Comparison of ENCODE assay signal across 8 mouse cellular contexts in genomic region chr9:120571593-120572385, GRCm38 (mm10). TPM values are rescaled to one million over a fixed set of nuclear protein-coding genes. Genes with fewer than 3 reads are reported as not detected.
A peak's percentile ranks its signal among the peaks of the same experiment; 100 is the strongest.
DNase-seq lines count a peak whose midpoint lies in the region; ATAC-seq and TF ChIP-seq lines count a peak whose summit lies in the region.

No protein-coding gene starts in this region.

- no peak for TF ChIP-seq CTCF in olfactory bulb, adult 2 months (IDR thresholded peaks at IDR 0.05; ENCODE audit: insufficient read depth, low read depth, low read length)

- no peaks in the 10 kb centered on the region for H3K9me3 ChIP-seq in lung, embryonic 16.5 days (ENCODE audit: control insufficient read depth, low read length)
- no peaks in the 10 kb centered on the region for H3K9me3 ChIP-seq in limb, embryonic 10.5 days (replicated peaks)

- H3K27me3 ChIP-seq in lung, embryonic 16.5 days (ENCODE audit: control insufficient read depth, insufficient read depth, low read depth, low read length) = no peaks in the 10 kb centered on the region
- H3K27me3 ChIP-seq in limb, embryonic 10.5 days (ENCODE audit: low read depth, poor library complexity, severe bottlenecking) = no peaks in the 10 kb centered on the region

- H3K4me2 ChIP-seq in lung, embryonic 16.5 days (ENCODE audit: low read depth, low read length) = peak overlapping the region; percentile 94

- peak overlapping the region; percentile 91 for H3K9ac ChIP-seq in lung, embryonic 16.5 days (ENCODE audit: low read length)

- H3K27ac ChIP-seq in lung, embryonic 16.5 days (ENCODE audit: low read length) = peak overlapping the region; percentile 75
- peak overlapping the region; percentile 98 for H3K27ac ChIP-seq in limb, embryonic 10.5 days
- H3K27ac ChIP-seq in olfactory bulb, adult 2 months (ENCODE audit: insufficient read depth, low read depth, low read length) = peak overlapping the region; percentile 69; the same call in 1 of the 2 replicates

- peak; percentile 80 for ATAC-seq in lung, embryonic 16.5 days (ENCODE audit: low read depth)
- peak; percentile 31; the same call in 1 of the 2 replicates for ATAC-seq in erythroblast, adult 5-6 weeks (replicated peaks; ENCODE audit: low FRiP score, poor library complexity, severe bottlenecking)

- TF ChIP-seq POLR2A in olfactory bulb, adult 2 months (IDR thresholded peaks at IDR 0.05; ENCODE audit: insufficient read depth, low read depth, low read length) = no peak

- under 1% methylated on average over 48 of the region's 53 CpGs for WGBS in lung, embryonic 16.5 days
- WGBS in limb, embryonic 10.5 days = 1% methylated on average over 53 of the region's 53 CpGs
- under 1% methylated on average over 53 of the region's 53 CpGs for WGBS in olfactory bulb, adult 2 months

- H3K36me3 ChIP-seq in lung, embryonic 16.5 days (ENCODE audit: control insufficient read depth, insufficient read depth, low read length) = peaks cover 27% of the 10 kb centered on the region
- H3K36me3 ChIP-seq in limb, embryonic 10.5 days = peaks cover 44% of the 10 kb centered on the region

- no peak for DNase-seq in lung, postnatal 25 days (ENCODE audit: low spot score)
- no peak for DNase-seq in limb, embryonic 10.5 days (ENCODE audit: low spot score)
- DNase-seq in layer of hippocampus, adult 8-10 months (ENCODE audit: low spot score in 2 of 2) = no peak
- DNase-seq in gastrocnemius, postnatal 36 days = no peak
- no peak for DNase-seq in gastrocnemius, adult 8-10 months (ENCODE audit: low spot score in 2 of 2)

- H3K4me3 ChIP-seq in lung, embryonic 16.5 days (ENCODE audit: low read length) = peak overlapping the region; percentile 68
- H3K4me3 ChIP-seq in limb, embryonic 10.5 days = peak overlapping the region; percentile 98
- peak overlapping the region; percentile 82 for H3K4me3 ChIP-seq in olfactory bulb, adult 2 months (ENCODE audit: insufficient read depth, low read depth, low read length)

- intact Hi-C loops in gastrocnemius, postnatal 36 days (cut with DNase I) = loop anchor here (10.0 kb wide), 1 partner anchor 437 kb away; no protein-coding TSS in a partner anchor

- peaks cover 14% of the 10 kb centered on the region for H3K4me1 ChIP-seq in lung, embryonic 16.5 days (replicated peaks; ENCODE audit: control insufficient read depth, insufficient read depth, low read length)
- peaks cover 19% of the 10 kb centered on the region for H3K4me1 ChIP-seq in limb, embryonic 10.5 days
- peaks cover 2% of the 10 kb centered on the region; the same call in 1 of the 2 replicates for H3K4me1 ChIP-seq in olfactory bulb, adult 2 months (ENCODE audit: control insufficient read depth, insufficient read depth, low read length)

RNA-seq across cellular contexts. Expression of gene Rpl14, which starts 0.5 kb away (rescaled TPM):
- 767 and 782 TPM in 2 replicates for polyA plus RNA-seq in lung, embryonic 16.5 days (2015; fragmentation: Nextera tagmentation; extraction: Ambion mirVana)
- 365 and 373 TPM in 2 replicates for total RNA-seq in erythroblast, adult 5-6 weeks (2015; ENCODE audit: low replicate concordance)
- total RNA-seq in erythroblast, adult 5-6 weeks (2017; ENCODE audit: low replicate concordance) = 312 and 351 TPM in 2 replicates
- 757 and 864 TPM in 2 replicates for polyA plus RNA-seq in limb, embryonic 10.5 days (2016; fragmentation: Nextera tagmentation; extraction: Ambion mirVana)
- 808 TPM in 1 of 2 replicates, not detected in the other for polyA plus RNA-seq in olfactory bulb, adult 2 months (2012; ENCODE audit: insufficient read depth, insufficient read length, low replicate concordance, missing spikeins)
- total RNA-seq in layer of hippocampus, adult 8-10 months (2022) = 100 to 1,000 TPM; 289 to 388 (median 323) TPM
- 100 to 1,000 TPM; 252 to 291 TPM for total RNA-seq in gastrocnemius, postnatal 36 days (2021)
- total RNA-seq in gastrocnemius, adult 8-10 months (2022) = 100 to 1,000 TPM; 270 to 356 (median 296) TPM

RNA-seq across cellular contexts. Expression of gene Entpd3, which starts 32.2 kb away (rescaled TPM):
- 9.3 and 10.8 TPM in 2 replicates for polyA plus RNA-seq in lung, embryonic 16.5 days (2015; fragmentation: Nextera tagmentation; extraction: Ambion mirVana)
- total RNA-seq in erythroblast, adult 5-6 weeks (2015; ENCODE audit: low replicate concordance) = 0.63 TPM in 1 of 2 replicates, not detected in the other
- total RNA-seq in erythroblast, adult 5-6 weeks (2017; ENCODE audit: low replicate concordance) = 0.17 TPM in 1 of 2 replicates, not detected in the other
- 0.26 and 0.33 TPM in 2 replicates for polyA plus RNA-seq in limb, embryonic 10.5 days (2016; fragmentation: Nextera tagmentation; extraction: Ambion mirVana)
- not detected in 2 replicates for polyA plus RNA-seq in olfactory bulb, adult 2 months (2012; ENCODE audit: insufficient read depth, insufficient read length, low replicate concordance, missing spikeins)
- total RNA-seq in layer of hippocampus, adult 8-10 months (2022) = 1 to 10 TPM; 7.1 to 9.9 (median 8.4) TPM
- not detected for total RNA-seq in gastrocnemius, postnatal 36 days (2021)
- not detected for total RNA-seq in gastrocnemius, adult 8-10 months (2022)

Comparison
In these comparisons a context has a peak if more than half of its experiments do, and no peak if none do; other contexts are left out.
1. RNA of gene Entpd3, which starts 32.2 kb away (total RNA-seq): 7.1 to 9.9 TPM in layer of hippocampus, adult 8-10 months; 0.17 to 0.63 TPM in erythroblast, adult 5-6 weeks, not detected in gastrocnemius, postnatal 36 days and not detected in gastrocnemius, adult 8-10 months; every median in the first group is over 4 times any median in the second.
2. Peak in every context shown above with its lines, with median percentiles within 50 percentile points of each other: H3K27ac ChIP-seq and H3K4me3 ChIP-seq.